Mouse (Mus musculus) myocyte (in vitro differentiated cells): ENCODE results near the gene Fndc3b.

Source experiments
- CEBPB ChIP-seq: IDR thresholded peaks from 2 replicates; pipeline ENCODE4 v1.6.1; 2011; ENCODE audit warnings: mild to moderate bottlenecking, moderate library complexity; ENCODE audit not compliant: poor library complexity, insufficient read depth, severe bottlenecking
- E2F4 ChIP-seq: IDR thresholded peaks from one replicate; pipeline ENCODE4 v1.6.1; 2011; ENCODE audit warnings: mild to moderate bottlenecking, control low read depth, moderate library complexity; ENCODE audit not compliant: insufficient read depth
- MAX ChIP-seq: IDR thresholded peaks from one replicate; pipeline ENCODE4 v1.6.1; 2011; ENCODE audit warnings: low read depth, mild to moderate bottlenecking, control low read depth
- MYOD1 ChIP-seq, 3 experiments: IDR thresholded peaks; one replicate each; pipeline ENCODE4 v1.6.1; 2011; ENCODE audit warnings: control low read depth in 2 of 3, low read depth in 2 of 3, mild to moderate bottlenecking in 2 of 3, moderate library complexity in 1 of 3; ENCODE audit not compliant: insufficient read length in 2 of 3, control insufficient read depth in 1 of 3
- MYOG ChIP-seq, 3 experiments: IDR thresholded peaks; one replicate each; pipeline ENCODE4 v1.6.1; 2011; ENCODE audit warnings: control low read depth in 2 of 3, low read depth in 2 of 3, mild to moderate bottlenecking in 2 of 3; ENCODE audit not compliant: insufficient read length in 2 of 3, control insufficient read depth in 1 of 3, insufficient read depth in 1 of 3
- POLR2A ChIP-seq: IDR thresholded peaks from one replicate; pipeline ENCODE4 v1.6.1; 2011; ENCODE audit warnings: low read depth, mild to moderate bottlenecking, control low read depth, moderate library complexity; ENCODE audit not compliant: insufficient read length
- POLR2AphosphoS2 ChIP-seq: IDR thresholded peaks from one replicate; pipeline ENCODE4 v1.6.1; 2011; ENCODE audit warnings: low read depth, control low read depth; ENCODE audit not compliant: insufficient read length
- REST ChIP-seq: IDR thresholded peaks from one replicate; pipeline ENCODE4 v1.6.1; 2011; ENCODE audit warnings: mild to moderate bottlenecking, control low read depth, moderate library complexity; ENCODE audit not compliant: insufficient read depth, insufficient read length
- SRF ChIP-seq: IDR thresholded peaks from one replicate; pipeline ENCODE4 v1.6.1; 2011; ENCODE audit warnings: low read depth; ENCODE audit not compliant: control insufficient read depth, insufficient read length
- TCF12 ChIP-seq: IDR thresholded peaks from one replicate; pipeline ENCODE4 v1.6.1; 2011; ENCODE audit warnings: mild to moderate bottlenecking, control low read depth; ENCODE audit not compliant: poor library complexity, insufficient read depth, severe bottlenecking
- TCF3 ChIP-seq: IDR thresholded peaks from one replicate; pipeline ENCODE4 v1.6.1; 2011; ENCODE audit warnings: low read depth, control low read depth; ENCODE audit not compliant: insufficient read length
- USF1 ChIP-seq: IDR thresholded peaks from one replicate; pipeline ENCODE4 v1.6.1; 2011; ENCODE audit warnings: low read depth, mild to moderate bottlenecking, control low read depth, moderate library complexity

GRCm38 (mm10) chr3:27481738-27482137 lies 229.4 kb downstream of the Fndc3b start:
- no peak for TF ChIP-seq E2F4
- no peak for TF ChIP-seq POLR2A
- no peak for TF ChIP-seq USF1
- no peak for TF ChIP-seq MAX
- TF ChIP-seq CEBPB, result no peak
- no peak for TF ChIP-seq POLR2AphosphoS2
- TF ChIP-seq TCF3, result no peak
- no peak for TF ChIP-seq MYOG (IDR thresholded peaks at IDR 0.05; ENCODE audit: control insufficient read depth in 1 of 3, insufficient read depth in 1 of 3, insufficient read length in 2 of 3, low read depth in 2 of 3)
- TF ChIP-seq MYOD1 (IDR thresholded peaks at IDR 0.05; ENCODE audit: control insufficient read depth in 1 of 3, insufficient read length in 2 of 3, low read depth in 2 of 3), result no peak
- TF ChIP-seq REST, result no peak
- no peak for TF ChIP-seq TCF12
- no peak for TF ChIP-seq SRF
